Mouse (Mus musculus) T-helper 2 cell (primary cell): ENCODE data around the gene Kpna6.
"Not testable (repeated sequence)": the region's sequence is repeated elsewhere in the genome, so short reads cannot be mapped to it uniquely, and the experiment has no call there.

ENCODE experiments used
- in situ Hi-C: fragments of 300-600 bp; cut with MboI, MseI; formaldehyde crosslinking; loops from one replicate; pipeline ENCODE4 v1.15.1; 2025; ENCODE audit warnings: high pct_unique_total_duplicates

Kpna6 gene

GRCm38 (mm10) chr4:129672083-129672877 is at the start of gene Kpna6:
Gene Kpna6 (minus strand): TSS chr4:129672767.
- in situ Hi-C loops: loop anchor here (25.0 kb wide), 1 partner anchor 690 kb away; the partner anchor contains the start of genes Snrnp40 and Zcchc17

- in situ Hi-C loops: no loop called here
Measured at GRCm38 (mm10) chr4:129716310-129716709, 43.7 kb upstream of the Kpna6 start.

GRCm38 (mm10) chr4:129709486-129710129 is 37.0 kb upstream of the Kpna6 start:
- in situ Hi-C loops: no loop called here

GRCm38 (mm10) chr4:129706750-129707149 is 34.2 kb upstream of the Kpna6 start:
- in situ Hi-C loops: no loop called here

- in situ Hi-C loops: no loop called here
Measured at GRCm38 (mm10) chr4:129702454-129702853, 29.9 kb upstream of the Kpna6 start.

GRCm38 (mm10) chr4:129701503-129702377 is 29.2 kb upstream of the Kpna6 start:
- in situ Hi-C loops: no loop called here

- in situ Hi-C loops: not testable (repeated sequence)
Measured at GRCm38 (mm10) chr4:129700661-129701060, 28.1 kb upstream of the Kpna6 start.

GRCm38 (mm10) chr4:129700216-129700615 is 27.6 kb upstream of the Kpna6 start:
- in situ Hi-C loops: no loop called here

GRCm38 (mm10) chr4:129697191-129697590 is 24.6 kb upstream of the Kpna6 start:
- in situ Hi-C loops: loop anchor here (10.0 kb wide), 1 partner anchor 1108 kb away; no protein-coding TSS in a partner anchor

- in situ Hi-C loops: loop anchor here (10.0 kb wide), 1 partner anchor 1108 kb away; no protein-coding TSS in a partner anchor
Measured at GRCm38 (mm10) chr4:129696158-129696985, 23.8 kb upstream of the Kpna6 start, which contains the start of gene Tmem39b. Gene Tmem39b (minus strand): TSS chr4:129696838.

GRCm38 (mm10) chr4:129695815-129696157 is 23.2 kb upstream of the Kpna6 start:
- in situ Hi-C loops: loop anchor here (10.0 kb wide), 1 partner anchor 1109 kb away; no protein-coding TSS in a partner anchor

- in situ Hi-C loops: no loop called here
Measured at GRCm38 (mm10) chr4:129684531-129684930, 12.0 kb upstream of the Kpna6 start.

- in situ Hi-C loops: no loop called here
Measured at GRCm38 (mm10) chr4:129683901-129684493, 11.4 kb upstream of the Kpna6 start.

GRCm38 (mm10) chr4:129681837-129682236 is 9.3 kb upstream of the Kpna6 start:
- in situ Hi-C loops: no loop called here

GRCm38 (mm10) chr4:129672878-129673449 is 397 bp upstream of the Kpna6 start:
- in situ Hi-C loops: loop anchor here (25.0 kb wide), 1 partner anchor 689 kb away; the partner anchor contains the start of genes Snrnp40 and Zcchc17

- in situ Hi-C loops: loop anchor here (25.0 kb wide), 1 partner anchor 691 kb away; the partner anchor contains the start of genes Snrnp40 and Zcchc17
Measured at GRCm38 (mm10) chr4:129671491-129672082, 980 bp downstream of the Kpna6 start.

GRCm38 (mm10) chr4:129662255-129662813 is 10.2 kb downstream of the Kpna6 start:
- in situ Hi-C loops: loop anchor here (25.0 kb wide), 1 partner anchor 700 kb away; the partner anchor contains the start of genes Snrnp40 and Zcchc17

GRCm38 (mm10) chr4:129661584-129661983 is 11.0 kb downstream of the Kpna6 start:
- in situ Hi-C loops: loop anchor here (25.0 kb wide), 1 partner anchor 701 kb away; the partner anchor contains the start of genes Snrnp40 and Zcchc17

GRCm38 (mm10) chr4:129654770-129655169 is 17.8 kb downstream of the Kpna6 start:
- in situ Hi-C loops: loop anchor here (25.0 kb wide), 1 partner anchor 708 kb away; the partner anchor contains the start of genes Snrnp40 and Zcchc17
